7 mouse cellular contexts compared by ENCODE assay signal in genomic region chr11:120825289-120825863, GRCm38 (mm10). TPM values are rescaled to one million over a fixed set of nuclear protein-coding genes. Genes with fewer than 3 reads are reported as not detected.
DNase-seq lines count a peak whose midpoint lies in the region; ATAC-seq and TF ChIP-seq lines count a peak whose summit lies in the region.

No protein-coding gene starts in this region.

- TF ChIP-seq EP300 in lung, postnatal 0 days (IDR thresholded peaks at IDR 0.05): no peak

- no peak for TF ChIP-seq CTCF in lung, postnatal 0 days (IDR thresholded peaks at IDR 0.05)

- no peak for ATAC-seq in lung, postnatal 0 days
- no peak for ATAC-seq in embryonic facial prominence, embryonic 13.5 days (ENCODE audit: insufficient number of reproducible peaks, insufficient read depth, low FRiP score, low TSS enrichment, low read depth)
- ATAC-seq in hindbrain, embryonic 16.5 days: no peak
- no peak for ATAC-seq in midbrain, embryonic 15.5 days (replicated peaks)

- 0 out of 2 replicates have a peak, but pooled peaks cover 3% of the 10 kb centered on the region for H3K36me3 ChIP-seq in lung, postnatal 0 days (ENCODE audit: insufficient read depth, low read length)
- H3K36me3 ChIP-seq in embryonic facial prominence, embryonic 13.5 days: peaks cover 30% of the 10 kb centered on the region
- H3K36me3 ChIP-seq in hindbrain, embryonic 16.5 days (ENCODE audit: control insufficient read depth, insufficient read depth, low read length): peaks cover 6% of the 10 kb centered on the region
- 0 out of 2 replicates have a peak, but pooled peaks cover 6% of the 10 kb centered on the region for H3K36me3 ChIP-seq in midbrain, embryonic 15.5 days (replicated peaks)

- H3K4me1 ChIP-seq in lung, postnatal 0 days (ENCODE audit: insufficient read depth, low read depth, low read length): peaks cover 17% of the 10 kb centered on the region
- peaks cover 40% of the 10 kb centered on the region for H3K4me1 ChIP-seq in embryonic facial prominence, embryonic 13.5 days
- peaks cover 38% of the 10 kb centered on the region for H3K4me1 ChIP-seq in hindbrain, embryonic 16.5 days (ENCODE audit: control insufficient read depth, insufficient read depth, low read depth, low read length)
- H3K4me1 ChIP-seq in midbrain, embryonic 15.5 days: peaks cover 45% of the 10 kb centered on the region

- no peak for DNase-seq in lung, postnatal 0 days (ENCODE audit: low spot score)
- no peak for DNase-seq in lung, postnatal 14 days
- DNase-seq in lung, postnatal 10 days: no peak
- no peak for DNase-seq in retina, postnatal 1 day

- 40% methylated on average over 4 of the region's 4 CpGs for WGBS in lung, postnatal 0 days
- 34% methylated on average over 4 of the region's 4 CpGs for WGBS in embryonic facial prominence, embryonic 13.5 days
- 52% methylated on average over 4 of the region's 4 CpGs for WGBS in hindbrain, embryonic 16.5 days
- 41% methylated on average over 4 of the region's 4 CpGs for WGBS in midbrain, embryonic 15.5 days

- no peak overlapping the region; the same call in 1 of the 2 replicates for H3K9ac ChIP-seq in lung, postnatal 0 days (replicated peaks; ENCODE audit: low read depth)
- peak overlapping the region; percentile 95 for H3K9ac ChIP-seq in embryonic facial prominence, embryonic 13.5 days
- H3K9ac ChIP-seq in hindbrain, embryonic 16.5 days (ENCODE audit: low read depth, low read length): peak overlapping the region; percentile 97
- peak overlapping the region; percentile 57 for H3K9ac ChIP-seq in midbrain, embryonic 15.5 days

- no peaks in the 10 kb centered on the region for H3K9me3 ChIP-seq in lung, postnatal 0 days (ENCODE audit: low read length)
- no peaks in the 10 kb centered on the region for H3K9me3 ChIP-seq in embryonic facial prominence, embryonic 13.5 days
- no peaks in the 10 kb centered on the region for H3K9me3 ChIP-seq in hindbrain, embryonic 16.5 days (ENCODE audit: control insufficient read depth, low read length)
- H3K9me3 ChIP-seq in midbrain, embryonic 15.5 days: no peaks in the 10 kb centered on the region

- peak overlapping the region; percentile 89 for H3K4me2 ChIP-seq in lung, postnatal 0 days (replicated peaks; ENCODE audit: low read depth, low read length)
- H3K4me2 ChIP-seq in embryonic facial prominence, embryonic 13.5 days: peak overlapping the region; percentile 86
- H3K4me2 ChIP-seq in hindbrain, embryonic 16.5 days (ENCODE audit: low read length): peak overlapping the region; percentile 95
- H3K4me2 ChIP-seq in midbrain, embryonic 15.5 days: peak overlapping the region; percentile 90

- no peak overlapping the region for H3K4me3 ChIP-seq in lung, postnatal 0 days (ENCODE audit: low read depth, low read length)
- H3K4me3 ChIP-seq in embryonic facial prominence, embryonic 13.5 days: peak overlapping the region; percentile 89
- H3K4me3 ChIP-seq in hindbrain, embryonic 16.5 days (ENCODE audit: low read length): peak overlapping the region; percentile 81
- H3K4me3 ChIP-seq in midbrain, embryonic 15.5 days: peak overlapping the region; percentile 56

- H3K27ac ChIP-seq in lung, postnatal 0 days (ENCODE audit: low read length): peak overlapping the region; percentile 87
- H3K27ac ChIP-seq in embryonic facial prominence, embryonic 13.5 days: peak overlapping the region; percentile 96
- peak overlapping the region; percentile 100 for H3K27ac ChIP-seq in hindbrain, embryonic 16.5 days (ENCODE audit: low read depth, low read length)
- H3K27ac ChIP-seq in midbrain, embryonic 15.5 days: peak overlapping the region; percentile 99

- no peaks in the 10 kb centered on the region for H3K27me3 ChIP-seq in lung, postnatal 0 days (replicated peaks; ENCODE audit: insufficient read depth, low read length)
- H3K27me3 ChIP-seq in embryonic facial prominence, embryonic 13.5 days: no peaks in the 10 kb centered on the region
- H3K27me3 ChIP-seq in hindbrain, embryonic 16.5 days (replicated peaks; ENCODE audit: control insufficient read depth, insufficient read depth, low read length): no peaks in the 10 kb centered on the region
- H3K27me3 ChIP-seq in midbrain, embryonic 15.5 days (replicated peaks): no peaks in the 10 kb centered on the region

RNA-seq across cellular contexts. Expression of gene Fasn, which starts 1.0 kb away (rescaled TPM):
- polyA plus RNA-seq in lung, postnatal 0 days (2015; fragmentation: Nextera tagmentation; extraction: Ambion mirVana): 54.7 and 63.8 TPM in 2 replicates
- 49.3 and 52.2 TPM in 2 replicates for polyA plus RNA-seq in embryonic facial prominence, embryonic 13.5 days (2015; fragmentation: Nextera tagmentation; extraction: Ambion mirVana)
- 82.9 and 92.6 TPM in 2 replicates for polyA plus RNA-seq in hindbrain, embryonic 16.5 days (2015; fragmentation: Nextera tagmentation; extraction: Ambion mirVana)
- 102 and 107 TPM in 2 replicates for polyA plus RNA-seq in midbrain, embryonic 15.5 days (2015; fragmentation: Nextera tagmentation; extraction: Ambion mirVana)

RNA-seq across cellular contexts. Expression of gene Dus1l, which starts 29.2 kb away (rescaled TPM):
- polyA plus RNA-seq in lung, postnatal 0 days (2015; fragmentation: Nextera tagmentation; extraction: Ambion mirVana): 40.5 and 43.1 TPM in 2 replicates
- polyA plus RNA-seq in embryonic facial prominence, embryonic 13.5 days (2015; fragmentation: Nextera tagmentation; extraction: Ambion mirVana): 53.7 and 61.0 TPM in 2 replicates
- polyA plus RNA-seq in hindbrain, embryonic 16.5 days (2015; fragmentation: Nextera tagmentation; extraction: Ambion mirVana): 46.9 and 48.5 TPM in 2 replicates
- 48.2 and 48.5 TPM in 2 replicates for polyA plus RNA-seq in midbrain, embryonic 15.5 days (2015; fragmentation: Nextera tagmentation; extraction: Ambion mirVana)

RNA-seq across cellular contexts. Expression of gene Gps1, which starts 41.3 kb away (rescaled TPM):
- polyA plus RNA-seq in lung, postnatal 0 days (2015; fragmentation: Nextera tagmentation; extraction: Ambion mirVana): 121 and 131 TPM in 2 replicates
- 223 and 233 TPM in 2 replicates for polyA plus RNA-seq in embryonic facial prominence, embryonic 13.5 days (2015; fragmentation: Nextera tagmentation; extraction: Ambion mirVana)
- 272 and 305 TPM in 2 replicates for polyA plus RNA-seq in hindbrain, embryonic 16.5 days (2015; fragmentation: Nextera tagmentation; extraction: Ambion mirVana)
- 296 and 300 TPM in 2 replicates for polyA plus RNA-seq in midbrain, embryonic 15.5 days (2015; fragmentation: Nextera tagmentation; extraction: Ambion mirVana)

RNA-seq across cellular contexts. Expression of gene Rfng, which starts 41.4 kb away (rescaled TPM):
- polyA plus RNA-seq in lung, postnatal 0 days (2015; fragmentation: Nextera tagmentation; extraction: Ambion mirVana): 22.5 and 26.4 TPM in 2 replicates
- polyA plus RNA-seq in embryonic facial prominence, embryonic 13.5 days (2015; fragmentation: Nextera tagmentation; extraction: Ambion mirVana): 52.2 and 52.4 TPM in 2 replicates
- 134 and 139 TPM in 2 replicates for polyA plus RNA-seq in hindbrain, embryonic 16.5 days (2015; fragmentation: Nextera tagmentation; extraction: Ambion mirVana)
- 137 and 138 TPM in 2 replicates for polyA plus RNA-seq in midbrain, embryonic 15.5 days (2015; fragmentation: Nextera tagmentation; extraction: Ambion mirVana)
